Mouse (Mus musculus) ES-Bruce4 (cell line): ENCODE data around the gene Sgms2.
A peak's percentile ranks its signal among the peaks of the same experiment; 100 is the strongest.

Experiments used
- CTCF ChIP-seq: IDR thresholded peaks from one replicate; pipeline ENCODE4 v1.8.1; 2011; ENCODE audit warnings: low read depth, low read length
- EP300 ChIP-seq: IDR thresholded peaks from 2 replicates; pipeline ENCODE4 v1.6.1; 2011; ENCODE audit warnings: low read depth, low read length; ENCODE audit not compliant: insufficient read depth
- POLR2A ChIP-seq: IDR thresholded peaks from one replicate; pipeline ENCODE4 v1.8.1; 2011; ENCODE audit warnings: low read length; ENCODE audit not compliant: insufficient read depth

GRCm38 (mm10) chr3:131347831-131348578, 143.2 kb downstream of the Sgms2 start:
- peak; percentile 94 for TF ChIP-seq CTCF
- TF ChIP-seq POLR2A = no peak
- no peak for TF ChIP-seq EP300
